Mouse (Mus musculus) G1E (cell line): Measurements from ENCODE around the gene 9230112D13Rik.

Experiments used
- CTCF ChIP-seq: IDR thresholded peaks from 2 replicates; pipeline ENCODE4 v1.5.1; 2012; ENCODE audit warnings: low read depth, low read length, inconsistent platforms, mixed read lengths
- GATA1 ChIP-seq: IDR thresholded peaks from 2 replicates; pipeline ENCODE4 v1.6.1; 2012; ENCODE audit warnings: borderline replicate concordance, low read length, inconsistent platforms, mixed read lengths
- POLR2AphosphoS5 ChIP-seq: IDR thresholded peaks from 2 replicates; pipeline ENCODE4 v1.6.1; 2012; ENCODE audit warnings: low read depth, low read length, inconsistent platforms; ENCODE audit not compliant: insufficient replicate concordance
- TAL1 ChIP-seq: conservative IDR thresholded peaks from 2 replicates; pipeline ENCODE4 v1.6.1; 2012; ENCODE audit warnings: low read depth, low read length, inconsistent platforms, mixed read lengths

- no peak for TF ChIP-seq TAL1
- no peak for TF ChIP-seq GATA1
- TF ChIP-seq CTCF, result no peak
- no peak for TF ChIP-seq POLR2AphosphoS5
These were observed 43.1 kb upstream of the 9230112D13Rik start for GRCm38 (mm10) chr14:34565711-34566110.
